Mouse (Mus musculus) kidney, adult 2 months (tissue): ENCODE results near the gene Diaph3. TPM values are rescaled to one million over a fixed set of nuclear protein-coding genes. Genes with fewer than 3 reads are reported as not detected.

Source experiments
- DNase-seq: peaks from one replicate; pipeline ENCODE4 v3.0.0; 2021
- H3K27ac ChIP-seq: fragments of 200-500 bp; 2 replicates; pipeline ENCODE4 v1.5.1; 2012; ENCODE audit warnings: low read depth, low read length, control low read depth, inconsistent platforms; ENCODE audit not compliant: insufficient read depth
- H3K27me3 ChIP-seq: fragments of 200-500 bp; replicated peaks from 2 replicates; pipeline ENCODE4 v1.6.1; 2012; ENCODE audit warnings: mild to moderate bottlenecking, moderate library complexity, low read length, inconsistent platforms; ENCODE audit not compliant: control insufficient read depth, insufficient read depth
- H3K36me3 ChIP-seq: fragments of 200-500 bp; 2 replicates; pipeline ENCODE4 v1.6.1; 2012; ENCODE audit warnings: mild to moderate bottlenecking, moderate library complexity, low read length, inconsistent platforms; ENCODE audit not compliant: control insufficient read depth, insufficient read depth
- H3K4me1 ChIP-seq: fragments of 200-500 bp; 2 replicates; pipeline ENCODE4 v1.6.1; 2011; ENCODE audit warnings: low read length; ENCODE audit not compliant: control insufficient read depth, insufficient read depth
- H3K4me3 ChIP-seq: fragments of 200-500 bp; 2 replicates; pipeline ENCODE4 v1.5.1; 2011; ENCODE audit warnings: mild to moderate bottlenecking, low read depth, low read length, control low read depth; ENCODE audit not compliant: insufficient read depth
- CTCF ChIP-seq: fragments of 200-500 bp; conservative IDR thresholded peaks from 2 replicates; pipeline ENCODE4 v1.5.1; 2011; ENCODE audit warnings: low read depth, mild to moderate bottlenecking, control low read depth, low read length, moderate library complexity, mixed read lengths; ENCODE audit not compliant: insufficient read depth, insufficient read length
- POLR2A ChIP-seq: fragments of 200-500 bp; IDR thresholded peaks from one replicate; pipeline ENCODE4 v1.6.1; 2011; ENCODE audit warnings: low read depth, low read length, control low read depth
- WGBS: fragments of 180-500 bp; shearing (Covaris S2); methylation state at CpG from one replicate; pipeline ENCODE4 v1.1.7; 2018; 5-methylcytosine and 5-hydroxymethylcytosine counted together
- polyA plus RNA-seq: library from polyadenylated mRNA; depleted of rRNA; stranded (reverse); fragments of >200 nt; gene quantifications from 2 replicates; pipeline ENCODE4 v1.2.3, GENCODE M21; 2012

Diaph3 gene
- polyA plus RNA-seq, 1 experiment: 0.08 TPM

DNA sequence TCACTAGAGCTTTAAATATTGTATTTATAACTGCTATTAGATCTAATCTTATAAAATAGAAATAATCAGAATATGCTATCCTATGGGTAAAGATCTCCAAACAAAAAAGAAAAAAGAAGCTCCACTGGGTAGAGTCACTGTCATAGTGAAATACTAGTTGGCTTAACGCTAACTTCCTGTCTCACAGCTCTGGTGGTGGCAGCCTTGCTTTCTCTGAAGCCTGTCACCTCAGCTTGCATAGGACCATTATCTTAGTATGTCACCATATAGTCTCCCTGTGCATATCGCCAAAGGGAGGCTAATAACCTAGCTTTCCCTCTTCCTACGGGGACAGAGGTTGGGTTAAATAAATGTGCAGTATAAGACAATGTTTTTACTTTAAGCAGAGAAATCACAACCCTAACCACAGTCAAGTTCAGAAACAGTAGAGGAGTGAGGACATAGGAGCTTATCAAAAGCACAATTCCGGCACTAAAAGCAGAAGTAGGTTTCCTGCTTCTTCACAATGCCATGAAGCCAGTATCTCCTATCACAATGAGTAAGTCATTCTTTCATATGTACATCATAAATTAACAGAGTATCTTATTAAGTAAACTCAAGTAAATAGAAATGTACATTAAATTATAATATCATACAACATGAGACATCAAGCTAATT is 293.8 kb downstream of the Diaph3 start:
- H3K27ac ChIP-seq: no peak overlapping the region
- H3K27me3 ChIP-seq: no peaks in the 10 kb centered on the region
- no peak for TF ChIP-seq CTCF
- TF ChIP-seq POLR2A: no peak
- no peaks in the 10 kb centered on the region for H3K36me3 ChIP-seq
- WGBS: 85% methylated on average over 4 of the region's 4 CpGs
- H3K4me1 ChIP-seq: no peaks in the 10 kb centered on the region
- no peak overlapping the region for H3K4me3 ChIP-seq
- DNase-seq: no peak

DNA sequence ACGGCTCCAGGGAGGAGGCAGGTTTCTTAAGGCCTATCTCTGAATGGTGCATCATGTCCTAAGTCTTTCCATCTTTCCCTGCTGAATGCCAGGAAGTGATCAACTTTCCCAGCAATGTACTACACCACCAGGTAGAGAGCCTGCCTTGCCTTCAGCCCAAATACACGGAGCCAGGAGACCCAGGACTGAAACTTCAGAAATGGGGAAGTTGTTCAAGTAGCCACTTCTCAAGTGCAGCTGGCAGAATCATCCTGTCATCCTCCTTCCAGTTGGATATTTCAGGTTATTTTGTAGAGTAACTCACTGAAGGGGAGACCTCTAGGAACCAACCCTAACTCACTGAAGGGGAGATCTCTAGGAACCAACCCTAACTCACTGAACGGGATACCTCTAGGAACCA is 297.0 kb downstream of the Diaph3 start:
- TF ChIP-seq POLR2A (no peak), CTCF (no peak)
- H3K36me3 ChIP-seq: no peaks in the 10 kb centered on the region
- H3K4me3 ChIP-seq: no peak overlapping the region
- no peaks in the 10 kb centered on the region for H3K4me1 ChIP-seq
- WGBS: 81% methylated on average over 3 of the region's 3 CpGs
- H3K27me3 ChIP-seq: no peaks in the 10 kb centered on the region
- no peak overlapping the region for H3K27ac ChIP-seq
- no peak for DNase-seq

DNA sequence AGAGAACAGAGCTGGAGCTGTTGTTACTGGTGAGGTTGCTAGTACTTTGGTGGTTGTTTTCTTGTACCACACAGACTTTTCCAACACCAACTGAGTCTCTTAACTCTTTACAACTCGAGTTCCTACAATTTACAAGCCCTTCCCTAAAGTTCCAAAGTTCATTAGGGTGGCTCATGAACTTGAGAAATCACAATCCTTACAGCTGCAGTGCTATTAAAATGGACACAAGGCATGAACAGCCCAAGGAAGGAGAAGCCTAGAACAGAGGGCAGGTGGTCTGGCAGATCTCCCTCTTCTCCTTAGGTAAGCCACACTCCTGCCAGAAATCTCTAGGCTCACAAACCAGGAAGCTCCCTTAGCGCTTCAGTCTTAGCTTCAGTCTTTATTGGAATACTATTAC is 303.4 kb downstream of the Diaph3 start:
- DNase-seq: no peak
- Histone ChIP-seq H3K4me3 (no peak overlapping the region), H3K27me3 (no peaks in the 10 kb centered on the region), H3K4me1 (no peaks in the 10 kb centered on the region), H3K36me3 (no peaks in the 10 kb centered on the region), H3K27ac (no peak overlapping the region)
- WGBS: 69% methylated on average over 2 of the region's 2 CpGs
- TF ChIP-seq POLR2A (no peak), CTCF (no peak)

DNA sequence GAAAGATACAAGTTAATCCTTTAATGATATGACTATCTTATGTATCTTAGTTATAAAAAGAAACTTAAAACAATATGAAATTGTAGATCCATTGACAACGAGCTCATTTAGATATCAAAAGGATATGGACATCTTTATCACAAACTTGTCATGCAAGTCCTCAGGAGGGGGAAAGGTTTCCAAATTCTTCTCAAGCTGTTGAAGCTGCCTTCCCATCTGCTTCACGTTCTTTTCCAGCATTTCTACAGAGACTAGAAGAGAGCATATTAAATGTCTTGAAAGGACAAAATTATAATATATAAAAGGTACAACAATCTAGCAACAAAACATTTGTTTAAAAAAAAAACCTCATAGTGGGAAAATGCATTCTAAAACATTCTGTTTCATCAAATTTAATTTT is 306.2 kb downstream of the Diaph3 start:
- no peak for DNase-seq
- 92% methylated on average over 2 of the region's 2 CpGs for WGBS
- no peaks in the 10 kb centered on the region for H3K4me1 ChIP-seq
- no peaks in the 10 kb centered on the region for H3K36me3 ChIP-seq
- H3K27me3 ChIP-seq: no peaks in the 10 kb centered on the region
- H3K27ac ChIP-seq: no peak overlapping the region
- H3K4me3 ChIP-seq: no peak overlapping the region
- TF ChIP-seq POLR2A (no peak), CTCF (no peak)

DNA sequence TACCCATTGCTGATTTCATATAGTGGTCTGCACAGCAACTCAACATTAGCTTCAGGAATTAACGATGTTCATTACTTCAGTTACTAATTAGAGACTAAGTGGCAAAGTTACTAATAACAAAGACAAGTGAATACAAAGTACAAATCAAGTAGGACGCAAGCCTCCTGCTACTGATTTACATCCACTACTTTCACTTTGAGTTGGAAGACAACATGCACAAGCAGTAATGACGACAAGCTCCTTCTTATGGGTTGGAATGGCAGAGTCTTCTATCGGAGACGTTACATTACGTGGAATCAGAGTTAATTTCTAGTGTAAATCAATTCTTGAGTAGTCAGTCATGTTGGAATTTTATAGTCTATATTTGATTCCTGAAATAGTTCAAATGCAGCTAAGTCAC is 306.8 kb downstream of the Diaph3 start:
- no peak for DNase-seq
- Histone ChIP-seq H3K27me3 (no peaks in the 10 kb centered on the region), H3K4me1 (no peaks in the 10 kb centered on the region), H3K36me3 (no peaks in the 10 kb centered on the region), H3K27ac (no peak overlapping the region), H3K4me3 (no peak overlapping the region)
- WGBS: 94% methylated on average over 6 of the region's 6 CpGs
- TF ChIP-seq POLR2A (no peak), CTCF (no peak)

DNA sequence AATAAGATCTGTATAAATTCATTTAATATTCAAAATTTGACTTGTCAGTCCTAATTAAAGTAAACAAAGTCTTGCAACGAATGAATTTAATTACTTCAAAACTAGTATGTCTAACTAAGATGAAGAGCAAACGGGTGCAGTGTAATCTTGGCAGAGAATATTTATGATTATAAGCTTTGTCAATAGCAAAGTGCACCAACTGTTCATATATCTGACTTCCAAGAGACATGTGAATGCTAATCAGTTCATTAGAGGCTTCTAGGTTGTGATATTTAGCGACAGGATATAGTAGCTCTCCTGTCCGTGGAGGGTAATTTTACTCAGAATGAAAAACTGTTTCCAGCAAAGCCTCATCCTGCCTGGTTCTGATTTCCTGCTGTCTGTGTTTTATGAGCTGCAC is 308.0 kb downstream of the Diaph3 start:
- Histone ChIP-seq H3K27ac (no peak overlapping the region), H3K4me3 (no peak overlapping the region), H3K36me3 (no peaks in the 10 kb centered on the region), H3K27me3 (no peaks in the 10 kb centered on the region), H3K4me1 (no peaks in the 10 kb centered on the region)
- DNase-seq: no peak
- no peak for TF ChIP-seq POLR2A
- no peak for TF ChIP-seq CTCF
- WGBS: 75% methylated on average over 4 of the region's 4 CpGs

DNA sequence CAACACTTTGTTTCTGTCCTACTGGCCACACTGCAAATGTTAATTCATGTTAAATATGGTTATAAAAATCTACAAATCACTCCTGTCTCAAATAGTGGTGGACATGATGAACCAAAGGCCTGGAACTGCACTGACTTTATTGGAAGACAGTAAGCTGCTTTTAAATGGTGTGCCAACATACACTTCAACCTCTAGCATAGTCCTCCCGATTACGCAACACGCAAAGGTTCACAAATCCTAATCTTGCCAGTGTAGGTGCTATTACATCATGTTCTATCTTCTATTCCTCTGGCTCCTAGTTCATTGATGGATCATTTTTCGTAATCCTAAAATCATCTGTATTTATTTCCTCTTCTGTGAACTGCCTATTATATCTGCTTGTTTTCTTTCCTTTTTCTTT is 324.8 kb downstream of the Diaph3 start:
- H3K27ac ChIP-seq: no peak overlapping the region
- no peaks in the 10 kb centered on the region for H3K4me1 ChIP-seq
- WGBS: 97% methylated on average over 4 of the region's 4 CpGs
- no peaks in the 10 kb centered on the region for H3K27me3 ChIP-seq
- no peak for DNase-seq
- no peak overlapping the region for H3K4me3 ChIP-seq
- TF ChIP-seq POLR2A (no peak), CTCF (no peak)
- H3K36me3 ChIP-seq: no peaks in the 10 kb centered on the region
